Mouse (Mus musculus): ENCODE results near the gene Ttc3. TPM values are rescaled to one million over a fixed set of nuclear protein-coding genes. Genes with fewer than 3 reads are reported as not detected.
"Not testable (repeated sequence)": the region's sequence is repeated elsewhere in the genome, so short reads cannot be mapped to it uniquely, and the experiment has no call there.

Ttc3 gene
- polyA plus RNA-seq, 1 experiment from 2014 or later = 56.6 TPM

GRCm38 (mm10) chr16:94454146-94454545, 83.7 kb downstream of the Ttc3 start:
- Histone ChIP-seq H3K4me1 (replicated peaks; ENCODE audit: control insufficient read depth, insufficient read depth, low read length) (no peaks in the 10 kb centered on the region; the same call in 1 of the 2 replicates), H3K4me3 (ENCODE audit: low read depth, low read length) (no peak overlapping the region), H3K4me2 (replicated peaks; ENCODE audit: low read depth) (no peak overlapping the region), H3K36me3 (ENCODE audit: control insufficient read depth, insufficient read depth) (peaks cover 43% of the 10 kb centered on the region), H3K9me3 (ENCODE audit: control insufficient read depth) (no peaks in the 10 kb centered on the region), H3K9ac (ENCODE audit: low read depth, low read length) (no peak overlapping the region), H3K27ac (ENCODE audit: low read depth, low read length) (no peak overlapping the region), H3K27me3 (replicated peaks; ENCODE audit: control insufficient read depth, insufficient read depth, low read length) (no peaks in the 10 kb centered on the region)
- WGBS = 61% methylated on average over 4 of the region's 4 CpGs
- TF ChIP-seq CTCF (IDR thresholded peaks at IDR 0.05; ENCODE audit: low read depth) = no peak
- ATAC-seq = no peak

- WGBS = 62% methylated on average over 3 of the region's 3 CpGs
- peaks cover 91% of the 10 kb centered on the region for H3K36me3 ChIP-seq (ENCODE audit: control insufficient read depth, insufficient read depth)
- H3K9me3 ChIP-seq (ENCODE audit: control insufficient read depth) = no peaks in the 10 kb centered on the region
- H3K27ac ChIP-seq (ENCODE audit: low read depth, low read length) = no peak overlapping the region
- no peaks in the 10 kb centered on the region for H3K27me3 ChIP-seq (replicated peaks; ENCODE audit: control insufficient read depth, insufficient read depth, low read length)
- H3K9ac ChIP-seq (ENCODE audit: low read depth, low read length) = no peak overlapping the region
- no peak for ATAC-seq
- no peak overlapping the region for H3K4me3 ChIP-seq (ENCODE audit: low read depth, low read length)
- TF ChIP-seq CTCF (IDR thresholded peaks at IDR 0.05; ENCODE audit: low read depth) = no peak
- no peaks in the 10 kb centered on the region for H3K4me1 ChIP-seq (replicated peaks; ENCODE audit: control insufficient read depth, insufficient read depth, low read length)
- no peak overlapping the region for H3K4me2 ChIP-seq (replicated peaks; ENCODE audit: low read depth)
Measured at GRCm38 (mm10) chr16:94464067-94464466, 93.6 kb downstream of the Ttc3 start.

GRCm38 (mm10) chr16:94465900-94466299, 95.5 kb downstream of the Ttc3 start:
- no peaks in the 10 kb centered on the region for H3K9me3 ChIP-seq (ENCODE audit: control insufficient read depth)
- H3K4me2 ChIP-seq (replicated peaks; ENCODE audit: low read depth) = no peak overlapping the region
- no peaks in the 10 kb centered on the region for H3K27me3 ChIP-seq (replicated peaks; ENCODE audit: control insufficient read depth, insufficient read depth, low read length)
- no peak overlapping the region for H3K9ac ChIP-seq (ENCODE audit: low read depth, low read length)
- no peak for TF ChIP-seq CTCF (IDR thresholded peaks at IDR 0.05; ENCODE audit: low read depth)
- no peak overlapping the region for H3K4me3 ChIP-seq (ENCODE audit: low read depth, low read length)
- no peak overlapping the region for H3K27ac ChIP-seq (ENCODE audit: low read depth, low read length)
- 66% methylated on average over 4 of the region's 4 CpGs for WGBS
- H3K36me3 ChIP-seq (ENCODE audit: control insufficient read depth, insufficient read depth) = peaks cover 89% of the 10 kb centered on the region
- no peaks in the 10 kb centered on the region for H3K4me1 ChIP-seq (replicated peaks; ENCODE audit: control insufficient read depth, insufficient read depth, low read length)
- no peak for ATAC-seq

GRCm38 (mm10) chr16:94466317-94466716, 95.9 kb downstream of the Ttc3 start:
- not testable (repeated sequence) for H3K27me3 ChIP-seq (replicated peaks; ENCODE audit: control insufficient read depth, insufficient read depth, low read length); H3K9me3 ChIP-seq (ENCODE audit: control insufficient read depth); H3K27ac ChIP-seq (ENCODE audit: low read depth, low read length); H3K4me3 ChIP-seq (ENCODE audit: low read depth, low read length); H3K4me2 ChIP-seq (replicated peaks; ENCODE audit: low read depth); H3K4me1 ChIP-seq (replicated peaks; ENCODE audit: control insufficient read depth, insufficient read depth, low read length); H3K9ac ChIP-seq (ENCODE audit: low read depth, low read length); ATAC-seq
- 92% methylated on average over 7 of the region's 7 CpGs for WGBS
- peaks cover 85% of the 10 kb centered on the region for H3K36me3 ChIP-seq (ENCODE audit: control insufficient read depth, insufficient read depth)

GRCm38 (mm10) chr16:94467337-94468055, 97.1 kb downstream of the Ttc3 start:
- ATAC-seq = no peak
- no peak for TF ChIP-seq CTCF (IDR thresholded peaks at IDR 0.05; ENCODE audit: low read depth)
- Histone ChIP-seq H3K4me2 (replicated peaks; ENCODE audit: low read depth) (no peak overlapping the region), H3K9me3 (ENCODE audit: control insufficient read depth) (no peaks in the 10 kb centered on the region), H3K36me3 (ENCODE audit: control insufficient read depth, insufficient read depth) (peaks cover 74% of the 10 kb centered on the region), H3K4me1 (replicated peaks; ENCODE audit: control insufficient read depth, insufficient read depth, low read length) (no peaks in the 10 kb centered on the region), H3K4me3 (ENCODE audit: low read depth, low read length) (no peak overlapping the region), H3K9ac (ENCODE audit: low read depth, low read length) (no peak overlapping the region), H3K27me3 (replicated peaks; ENCODE audit: control insufficient read depth, insufficient read depth, low read length) (no peaks in the 10 kb centered on the region), H3K27ac (ENCODE audit: low read depth, low read length) (no peak overlapping the region; the same call in 1 of the 2 replicates)
- 83% methylated on average over 11 of the region's 11 CpGs for WGBS

- no peak for TF ChIP-seq CTCF (IDR thresholded peaks at IDR 0.05; ENCODE audit: low read depth)
- no peak overlapping the region for H3K4me3 ChIP-seq (ENCODE audit: low read depth, low read length)
- ATAC-seq = no peak
- H3K27me3 ChIP-seq (replicated peaks; ENCODE audit: control insufficient read depth, insufficient read depth, low read length) = no peaks in the 10 kb centered on the region
- peaks cover 67% of the 10 kb centered on the region for H3K36me3 ChIP-seq (ENCODE audit: control insufficient read depth, insufficient read depth)
- H3K4me2 ChIP-seq (replicated peaks; ENCODE audit: low read depth) = no peak overlapping the region
- no peaks in the 10 kb centered on the region for H3K9me3 ChIP-seq (ENCODE audit: control insufficient read depth)
- H3K27ac ChIP-seq (ENCODE audit: low read depth, low read length) = no peak overlapping the region
- H3K9ac ChIP-seq (ENCODE audit: low read depth, low read length) = no peak overlapping the region
- no peaks in the 10 kb centered on the region for H3K4me1 ChIP-seq (replicated peaks; ENCODE audit: control insufficient read depth, insufficient read depth, low read length)
- WGBS = 92% methylated on average over 2 of the region's 2 CpGs
Measured at GRCm38 (mm10) chr16:94468391-94468790, 98.0 kb downstream of the Ttc3 start.

Data from intestine, postnatal 0 days (tissue).